Mouse (Mus musculus): ENCODE data around the gene Alox5ap. TPM values are rescaled to one million over a fixed set of nuclear protein-coding genes. Genes with fewer than 3 reads are reported as not detected.

The Alox5ap gene
- polyA plus RNA-seq, 1 experiment from 2014 or later, result 6.3 TPM

DNA sequence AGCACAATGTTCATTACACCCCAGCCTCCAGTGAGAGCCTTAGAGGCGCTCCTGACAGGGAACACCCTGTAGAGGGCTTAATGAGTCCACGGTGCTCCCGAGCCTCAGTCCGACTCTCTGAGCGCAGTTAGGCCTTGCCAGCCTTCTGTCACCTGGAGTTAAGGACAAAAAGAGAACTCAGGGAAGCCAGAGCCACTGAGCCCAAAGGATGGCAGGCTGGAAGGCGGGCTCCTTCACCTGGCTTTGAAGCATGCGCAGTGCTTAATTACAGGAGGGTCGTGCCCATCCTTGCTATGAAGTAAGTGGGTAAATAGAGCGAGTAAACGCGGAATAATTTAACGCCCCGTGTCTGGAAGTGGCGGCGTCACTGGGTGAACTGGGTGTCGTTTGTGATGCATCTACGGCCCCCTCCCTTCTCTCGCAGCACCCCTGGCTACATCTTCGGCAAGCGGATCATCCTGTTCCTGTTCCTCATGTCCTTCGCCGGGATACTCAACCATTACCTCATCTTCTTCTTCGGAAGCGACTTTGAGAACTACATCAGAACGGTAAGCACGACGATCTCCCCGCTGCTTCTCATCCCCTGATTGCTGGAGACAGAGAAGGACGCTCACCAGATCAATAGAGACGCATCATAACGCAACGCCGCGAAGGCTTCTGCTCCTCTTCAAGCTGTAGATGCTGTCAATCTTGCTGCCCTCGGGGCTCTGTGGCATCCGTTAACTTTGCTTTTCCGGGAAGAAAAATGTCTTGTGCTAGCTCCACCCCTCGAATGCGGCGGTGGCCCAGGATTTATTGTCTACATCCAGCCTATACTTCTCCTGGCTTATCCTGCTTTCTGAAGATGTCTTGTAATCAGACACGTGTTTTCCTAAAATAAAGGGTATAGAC lies 22.8 kb downstream of the Alox5ap start:
- ATAC-seq (ENCODE audit: low FRiP score) (peak; percentile 58; the same call in 1 of the 2 replicates), DNase-seq (ENCODE audit: low spot score, missing footprints) (peak; percentile 89)
- peak overlapping the region; percentile 29 for H3K4me3 ChIP-seq (ENCODE audit: low read depth, low read length)
- H3K9me3 ChIP-seq (ENCODE audit: control insufficient read depth, low read length), result peaks cover 2% of the 10 kb centered on the region; the same call in 1 of the 2 replicates
- H3K27me3 ChIP-seq (ENCODE audit: control insufficient read depth, insufficient read depth, low read length), result 0 out of 2 replicates have a peak, but pooled peaks cover 4% of the 10 kb centered on the region
- 20% methylated on average over 41 of the region's 41 CpGs for WGBS
- no peaks in the 10 kb centered on the region for H3K4me1 ChIP-seq (ENCODE audit: control insufficient read depth, insufficient read depth, low read length)
- no peak overlapping the region for H3K27ac ChIP-seq (ENCODE audit: low read depth, low read length)
- H3K36me3 ChIP-seq (ENCODE audit: control insufficient read depth, insufficient read depth, low read length), result no peaks in the 10 kb centered on the region; the same call in 1 of the 2 replicates
- H3K4me2 ChIP-seq, result peak overlapping the region; percentile 44
- H3K9ac ChIP-seq (ENCODE audit: low read length), result peak overlapping the region; percentile 51

- 0 out of 2 replicates have a peak, but pooled peaks cover 4% of the 10 kb centered on the region for H3K27me3 ChIP-seq (ENCODE audit: control insufficient read depth, insufficient read depth, low read length)
- DNase-seq (ENCODE audit: low spot score, missing footprints) (no peak), ATAC-seq (ENCODE audit: low FRiP score) (no peak)
- H3K36me3 ChIP-seq (ENCODE audit: control insufficient read depth, insufficient read depth, low read length), result no peaks in the 10 kb centered on the region
- WGBS, result 84% methylated on average over 5 of the region's 5 CpGs
- no peaks in the 10 kb centered on the region for H3K9me3 ChIP-seq (ENCODE audit: control insufficient read depth, low read length)
- no peak overlapping the region for H3K4me3 ChIP-seq (ENCODE audit: low read depth, low read length)
- H3K4me2 ChIP-seq, result no peak overlapping the region
- no peaks in the 10 kb centered on the region for H3K4me1 ChIP-seq (ENCODE audit: control insufficient read depth, insufficient read depth, low read length)
- no peak overlapping the region for H3K27ac ChIP-seq (ENCODE audit: low read depth, low read length)
- H3K9ac ChIP-seq (ENCODE audit: low read length), result no peak overlapping the region
Measured at GRCm38 (mm10) chr5:149291266-149291665, 26.7 kb downstream of the Alox5ap start.

DNA sequence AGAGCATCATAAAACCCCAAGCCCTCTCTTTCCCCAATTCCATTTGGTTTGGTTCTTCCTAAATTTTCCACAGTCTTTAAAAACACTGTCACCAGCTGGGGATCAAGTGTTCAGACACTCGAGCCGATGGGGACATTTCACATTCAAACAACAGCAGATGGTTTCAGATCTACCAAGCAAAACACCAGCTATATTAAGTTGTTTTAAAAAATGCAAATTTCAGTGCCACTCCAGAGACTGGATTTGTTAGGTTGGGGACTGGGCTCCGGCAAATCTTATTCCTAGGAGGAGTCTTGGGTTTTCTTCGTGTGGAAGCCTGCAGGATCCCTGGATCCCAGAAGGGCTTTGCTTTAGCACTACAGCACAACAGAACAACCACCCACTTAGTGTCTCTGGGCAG lies 28.5 kb downstream of the Alox5ap start:
- DNase-seq (ENCODE audit: low spot score, missing footprints) (no peak), ATAC-seq (ENCODE audit: low FRiP score) (no peak)
- no peaks in the 10 kb centered on the region for H3K9me3 ChIP-seq (ENCODE audit: control insufficient read depth, low read length)
- H3K27me3 ChIP-seq (ENCODE audit: control insufficient read depth, insufficient read depth, low read length), result no peaks in the 10 kb centered on the region
- H3K4me2 ChIP-seq, result no peak overlapping the region
- no peak overlapping the region for H3K4me3 ChIP-seq (ENCODE audit: low read depth, low read length)
- H3K4me1 ChIP-seq (ENCODE audit: control insufficient read depth, insufficient read depth, low read length), result no peaks in the 10 kb centered on the region
- no peaks in the 10 kb centered on the region for H3K36me3 ChIP-seq (ENCODE audit: control insufficient read depth, insufficient read depth, low read length)
- H3K27ac ChIP-seq (ENCODE audit: low read depth, low read length), result no peak overlapping the region
- H3K9ac ChIP-seq (ENCODE audit: low read length), result no peak overlapping the region
- WGBS, result 78% methylated on average over 4 of the region's 4 CpGs

- no peak for ATAC-seq (ENCODE audit: low FRiP score)
- Histone ChIP-seq H3K9me3 (ENCODE audit: control insufficient read depth, low read length) (no peaks in the 10 kb centered on the region), H3K4me2 (no peak overlapping the region), H3K27ac (ENCODE audit: low read depth, low read length) (no peak overlapping the region), H3K27me3 (ENCODE audit: control insufficient read depth, insufficient read depth, low read length) (no peaks in the 10 kb centered on the region), H3K4me1 (ENCODE audit: control insufficient read depth, insufficient read depth, low read length) (no peaks in the 10 kb centered on the region), H3K4me3 (ENCODE audit: low read depth, low read length) (no peak overlapping the region), H3K36me3 (ENCODE audit: control insufficient read depth, insufficient read depth, low read length) (no peaks in the 10 kb centered on the region), H3K9ac (ENCODE audit: low read length) (no peak overlapping the region)
- 93% methylated on average over 6 of the region's 6 CpGs for WGBS
- DNase-seq (ENCODE audit: low spot score, missing footprints), result no peak
Measured at GRCm38 (mm10) chr5:149296808-149297207, 32.2 kb downstream of the Alox5ap start.

- H3K9me3 ChIP-seq (ENCODE audit: control insufficient read depth, low read length), result no peaks in the 10 kb centered on the region
- no peak overlapping the region for H3K27ac ChIP-seq (ENCODE audit: low read depth, low read length)
- no peak overlapping the region for H3K4me3 ChIP-seq (ENCODE audit: low read depth, low read length)
- WGBS, result 58% methylated on average over 2 of the region's 2 CpGs
- H3K9ac ChIP-seq (ENCODE audit: low read length), result no peak overlapping the region
- no peaks in the 10 kb centered on the region for H3K4me1 ChIP-seq (ENCODE audit: control insufficient read depth, insufficient read depth, low read length)
- no peak for DNase-seq (ENCODE audit: low spot score, missing footprints)
- H3K36me3 ChIP-seq (ENCODE audit: control insufficient read depth, insufficient read depth, low read length), result no peaks in the 10 kb centered on the region
- H3K27me3 ChIP-seq (ENCODE audit: control insufficient read depth, insufficient read depth, low read length), result no peaks in the 10 kb centered on the region
- H3K4me2 ChIP-seq, result no peak overlapping the region
- no peak for ATAC-seq (ENCODE audit: low FRiP score)
Measured at GRCm38 (mm10) chr5:149297464-149297863, 32.9 kb downstream of the Alox5ap start.

- Histone ChIP-seq H3K4me1 (ENCODE audit: control insufficient read depth, insufficient read depth, low read length) (no peaks in the 10 kb centered on the region), H3K36me3 (ENCODE audit: control insufficient read depth, insufficient read depth, low read length) (no peaks in the 10 kb centered on the region), H3K9ac (ENCODE audit: low read length) (no peak overlapping the region), H3K4me2 (no peak overlapping the region), H3K27ac (ENCODE audit: low read depth, low read length) (no peak overlapping the region), H3K27me3 (ENCODE audit: control insufficient read depth, insufficient read depth, low read length) (no peaks in the 10 kb centered on the region), H3K4me3 (ENCODE audit: low read depth, low read length) (no peak overlapping the region), H3K9me3 (ENCODE audit: control insufficient read depth, low read length) (no peaks in the 10 kb centered on the region)
- 68% methylated on average over 4 of the region's 4 CpGs for WGBS
- DNase-seq (ENCODE audit: low spot score, missing footprints), result no peak
- no peak for ATAC-seq (ENCODE audit: low FRiP score)
Measured at GRCm38 (mm10) chr5:149298234-149298633, 33.7 kb downstream of the Alox5ap start.

GRCm38 (mm10) chr5:149312884-149313652 lies 48.5 kb downstream of the Alox5ap start:
- no peak overlapping the region for H3K27ac ChIP-seq (ENCODE audit: low read depth, low read length)
- DNase-seq (ENCODE audit: low spot score, missing footprints) (no peak), ATAC-seq (ENCODE audit: low FRiP score) (no peak)

GRCm38 (mm10) chr5:149314514-149315081 lies 50.0 kb downstream of the Alox5ap start:
- no peak overlapping the region for H3K27ac ChIP-seq (ENCODE audit: low read depth, low read length)
- H3K36me3 ChIP-seq (ENCODE audit: control insufficient read depth, insufficient read depth, low read length), result no peaks in the 10 kb centered on the region
- 91% methylated on average over 12 of the region's 12 CpGs for WGBS
- no peak overlapping the region for H3K4me3 ChIP-seq (ENCODE audit: low read depth, low read length)
- DNase-seq (ENCODE audit: low spot score, missing footprints) (no peak), ATAC-seq (ENCODE audit: low FRiP score) (no peak)
- no peak overlapping the region for H3K4me2 ChIP-seq
- H3K9ac ChIP-seq (ENCODE audit: low read length), result no peak overlapping the region
- no peaks in the 10 kb centered on the region for H3K27me3 ChIP-seq (ENCODE audit: control insufficient read depth, insufficient read depth, low read length)
- peaks cover 9% of the 10 kb centered on the region for H3K4me1 ChIP-seq (ENCODE audit: control insufficient read depth, insufficient read depth, low read length)
- no peaks in the 10 kb centered on the region for H3K9me3 ChIP-seq (ENCODE audit: control insufficient read depth, low read length)

More at GRCm38 (mm10) chr5:149312884-149313652, 48.5 kb downstream of the Alox5ap start:
- H3K4me1 ChIP-seq (ENCODE audit: control insufficient read depth, insufficient read depth, low read length), result peaks cover 7% of the 10 kb centered on the region
- H3K36me3 ChIP-seq (ENCODE audit: control insufficient read depth, insufficient read depth, low read length), result no peaks in the 10 kb centered on the region
- no peaks in the 10 kb centered on the region for H3K9me3 ChIP-seq (ENCODE audit: control insufficient read depth, low read length)
- WGBS, result 72% methylated on average over 23 of the region's 23 CpGs
- no peak overlapping the region for H3K9ac ChIP-seq (ENCODE audit: low read length)
- no peak overlapping the region for H3K4me2 ChIP-seq
- no peaks in the 10 kb centered on the region for H3K27me3 ChIP-seq (ENCODE audit: control insufficient read depth, insufficient read depth, low read length)
- no peak overlapping the region for H3K4me3 ChIP-seq (ENCODE audit: low read depth, low read length)

All from midbrain, embryonic 11.5 days (tissue).